12 mouse cellular contexts compared by ENCODE assay signal in genomic region chr19:56665972-56666371, GRCm38 (mm10).
"Had no signal": no experiment of that assay in that cellular context is flagged by ENCODE, and none has a peak within 500 bp of the region (broad histone marks: within the 10 kb centered on the region; RNA-seq: fewer than 3 reads in every experiment).

No protein-coding gene starts in this region.

- H3K36me3 ChIP-seq: kidney, embryonic 15.5 days; limb, embryonic 13.5 days; midbrain, embryonic 12.5 days had no signal

- DNase-seq: kidney, adult 2 months; kidney, postnatal 14 days; left cerebral cortex, postnatal 4 days; right cerebral cortex, postnatal 14 days; thymus, adult 18-20 months; thymus, postnatal 14 days had no signal

- H3K27ac ChIP-seq: kidney, embryonic 15.5 days; limb, embryonic 13.5 days; liver, embryonic 14.5 days; macrophage; midbrain, embryonic 12.5 days had no signal

- H3K9me3 ChIP-seq: kidney, embryonic 15.5 days; limb, embryonic 13.5 days; midbrain, embryonic 12.5 days had no signal

- H3K4me3 ChIP-seq: kidney, embryonic 15.5 days; limb, embryonic 13.5 days; megakaryocyte, embryonic 14.5 days; midbrain, embryonic 12.5 days had no signal

- H3K9ac ChIP-seq: kidney, embryonic 15.5 days; limb, embryonic 13.5 days; liver, embryonic 14.5 days; midbrain, embryonic 12.5 days had no signal

- H3K4me2 ChIP-seq: kidney, embryonic 15.5 days; limb, embryonic 13.5 days; midbrain, embryonic 12.5 days had no signal
